Mouse (Mus musculus) forebrain, embryonic 13.5 days (tissue): Measurements from ENCODE around the gene Csad. TPM values are rescaled to one million over a fixed set of nuclear protein-coding genes. Genes with fewer than 3 reads are reported as not detected.

Source experiments
- ATAC-seq: fragments of 200-750 bp; cut with Nextera tagmentation; 2 replicates; pipeline ENCODE4 v1.8.0; 2017
- H3K27ac ChIP-seq: fragments of 300-500 bp; sonication (generic); 2 replicates; pipeline ENCODE4 v1.5.1; 2015; ENCODE audit warnings: inconsistent platforms, mild to moderate bottlenecking, moderate library complexity
- H3K27me3 ChIP-seq: fragments of 300-500 bp; sonication (generic); 2 replicates; pipeline ENCODE4 v1.6.1; 2015; ENCODE audit warnings: mild to moderate bottlenecking, inconsistent platforms
- H3K36me3 ChIP-seq: fragments of 300-500 bp; sonication (generic); 2 replicates; pipeline ENCODE4 v1.6.1; 2015; ENCODE audit warnings: mild to moderate bottlenecking, inconsistent platforms; ENCODE audit not compliant: poor library complexity, severe bottlenecking
- H3K4me1 ChIP-seq: fragments of 300-500 bp; sonication (generic); 2 replicates; pipeline ENCODE4 v1.6.1; 2015; ENCODE audit warnings: inconsistent platforms
- H3K4me2 ChIP-seq: fragments of 300-500 bp; sonication (generic); 2 replicates; pipeline ENCODE4 v1.6.1; 2015; ENCODE audit warnings: inconsistent platforms, mild to moderate bottlenecking, moderate library complexity
- H3K4me3 ChIP-seq: fragments of 300-500 bp; sonication (generic); 2 replicates; pipeline ENCODE4 v1.5.1; 2015; ENCODE audit warnings: mild to moderate bottlenecking, inconsistent platforms
- H3K9ac ChIP-seq: fragments of 300-500 bp; sonication (generic); 2 replicates; pipeline ENCODE4 v1.6.1; 2015; ENCODE audit warnings: mild to moderate bottlenecking, inconsistent platforms
- H3K9me3 ChIP-seq: fragments of 300-500 bp; sonication (generic); replicated peaks from 2 replicates; pipeline ENCODE4 v1.6.1; 2016; ENCODE audit warnings: inconsistent platforms
- WGBS: fragments of 180-500 bp; shearing (Covaris S2); methylation state at CpG from one replicate; pipeline ENCODE4 v1.1.7; 2015; 5-methylcytosine and 5-hydroxymethylcytosine counted together
- polyA plus RNA-seq: library from polyadenylated mRNA; unstranded; fragments of >200 nt; fragmentation: Nextera tagmentation; extraction: Ambion mirVana; gene quantifications from 2 replicates; pipeline ENCODE4 v1.2.1, GENCODE M21; 2015

Csad gene
- polyA plus RNA-seq, 1 experiment from 2014 or later, result 42.7 TPM

DNA sequence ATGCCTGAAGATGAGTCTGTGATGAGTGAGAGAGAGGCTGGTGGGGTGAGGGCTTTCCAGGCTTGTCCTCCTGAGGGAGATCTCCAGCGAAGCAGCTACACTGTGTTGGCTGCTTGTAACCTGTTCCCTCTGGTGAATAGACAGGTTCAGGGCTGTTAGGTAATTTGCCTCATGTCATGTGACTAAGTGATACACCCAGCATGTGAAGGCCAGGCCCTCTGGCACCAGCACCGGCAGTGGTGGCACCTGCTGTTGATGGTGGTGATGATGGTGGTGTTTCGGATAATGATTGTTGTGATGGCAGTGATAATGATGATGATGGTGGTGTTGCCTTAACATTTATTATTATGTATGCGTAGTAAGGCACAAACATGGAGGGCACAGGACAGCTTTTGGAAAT lies 6.3 kb upstream of the Csad start:
- no peak overlapping the region for H3K27ac ChIP-seq
- H3K27me3 ChIP-seq, result no peaks in the 10 kb centered on the region
- WGBS, result 94% methylated on average over 4 of the region's 4 CpGs
- peaks cover 93% of the 10 kb centered on the region for H3K36me3 ChIP-seq
- H3K4me2 ChIP-seq, result no peak overlapping the region
- ATAC-seq, result no peak
- H3K9me3 ChIP-seq, result no peaks in the 10 kb centered on the region
- no peak overlapping the region for H3K9ac ChIP-seq
- peaks cover 21% of the 10 kb centered on the region for H3K4me1 ChIP-seq
- no peak overlapping the region for H3K4me3 ChIP-seq

GRCm38 (mm10) chr15:102209114-102209513 lies 4.6 kb upstream of the Csad start:
- Histone ChIP-seq H3K4me2 (no peak overlapping the region), H3K9me3 (no peaks in the 10 kb centered on the region), H3K9ac (no peak overlapping the region), H3K4me1 (peaks cover 37% of the 10 kb centered on the region), H3K27ac (no peak overlapping the region), H3K27me3 (no peaks in the 10 kb centered on the region), H3K36me3 (peaks cover 85% of the 10 kb centered on the region), H3K4me3 (no peak overlapping the region)
- 87% methylated on average over 8 of the region's 8 CpGs for WGBS
- ATAC-seq, result no peak

DNA sequence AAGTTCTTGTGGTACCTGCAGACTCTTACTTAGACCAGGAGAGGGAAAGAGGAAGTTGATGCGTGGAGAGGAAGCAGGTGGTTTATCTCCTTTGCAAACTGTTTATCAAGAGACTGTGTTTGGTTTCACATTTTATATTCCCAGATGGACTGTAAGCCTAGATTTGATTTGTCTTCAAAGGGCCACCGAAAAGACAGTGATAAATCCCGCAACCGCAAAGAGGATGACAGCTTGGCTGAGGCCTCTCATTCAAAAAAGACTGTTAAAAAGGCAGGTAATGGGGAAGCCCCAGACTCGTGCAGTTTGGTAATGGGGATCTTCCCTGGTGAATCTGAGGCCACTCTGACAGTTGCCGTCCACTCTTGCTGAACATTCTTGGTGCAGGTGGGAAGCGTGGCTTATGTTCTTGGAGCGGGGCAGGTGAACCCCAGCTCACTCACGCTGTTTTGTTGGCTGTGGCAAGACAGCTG lies 3.6 kb upstream of the Csad start:
- peaks cover 75% of the 10 kb centered on the region for H3K36me3 ChIP-seq
- no peak for ATAC-seq
- no peak overlapping the region for H3K27ac ChIP-seq
- H3K27me3 ChIP-seq, result no peaks in the 10 kb centered on the region
- H3K9ac ChIP-seq, result no peak overlapping the region
- no peak overlapping the region for H3K4me3 ChIP-seq
- 90% methylated on average over 9 of the region's 9 CpGs for WGBS
- H3K4me2 ChIP-seq, result no peak overlapping the region
- H3K9me3 ChIP-seq, result no peaks in the 10 kb centered on the region
- peaks cover 37% of the 10 kb centered on the region for H3K4me1 ChIP-seq

DNA sequence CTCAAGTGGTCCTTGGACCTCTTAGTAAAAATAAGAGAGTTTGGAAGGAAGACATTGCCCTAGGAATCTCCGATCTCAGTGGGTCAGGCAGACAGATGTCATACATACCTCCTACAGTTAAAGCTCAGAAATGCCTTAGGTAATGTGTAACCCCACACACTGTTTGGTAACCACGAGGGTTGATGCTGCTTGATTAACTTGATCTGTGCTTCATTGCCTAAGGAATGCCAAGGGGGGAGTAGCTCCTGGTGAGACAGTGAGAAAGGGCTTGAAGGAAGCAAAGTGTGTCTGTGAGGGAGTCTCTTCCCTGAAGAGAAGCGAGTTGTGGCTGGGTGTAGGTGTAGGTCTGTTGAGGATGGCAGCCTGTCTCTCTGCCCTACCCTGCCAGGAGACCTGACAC lies 2.8 kb upstream of the Csad start:
- no peak for ATAC-seq
- peak overlapping the region; percentile 5; the same call in 1 of the 2 replicates for H3K4me2 ChIP-seq
- peaks cover 43% of the 10 kb centered on the region for H3K4me1 ChIP-seq

DNA sequence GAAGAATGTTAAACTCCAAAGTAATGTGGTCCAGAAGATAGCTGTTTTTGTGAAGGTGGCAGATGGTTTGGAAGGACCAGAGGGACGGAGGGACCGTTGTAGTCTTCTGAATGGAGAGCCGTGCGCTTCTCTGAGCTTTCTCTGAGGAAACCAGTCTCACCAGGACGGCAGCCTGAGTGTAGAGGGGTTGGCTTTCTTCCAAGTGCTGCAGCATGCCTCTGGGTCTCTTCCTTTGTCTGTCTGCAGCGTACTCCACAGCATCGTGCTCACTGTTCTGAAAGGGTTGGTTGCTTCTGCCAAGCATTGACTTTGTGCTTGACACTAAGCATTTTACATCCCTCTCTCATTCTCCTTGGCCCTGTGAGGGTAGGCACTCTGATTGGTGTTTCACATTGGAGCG lies 1.3 kb upstream of the Csad start:
- Histone ChIP-seq H3K36me3 (peaks cover 54% of the 10 kb centered on the region), H3K9me3 (no peaks in the 10 kb centered on the region), H3K4me1 (peaks cover 45% of the 10 kb centered on the region), H3K4me2 (peak overlapping the region; percentile 73), H3K9ac (peak overlapping the region; percentile 92), H3K27me3 (no peaks in the 10 kb centered on the region), H3K27ac (peak overlapping the region; percentile 99), H3K4me3 (peak overlapping the region; percentile 80)
- ATAC-seq, result peak; percentile 28; the same call in 1 of the 2 replicates
- 25% methylated on average over 8 of the region's 8 CpGs for WGBS

More for the DNA sequence above, 2.8 kb upstream of the Csad start:
- H3K9ac ChIP-seq, result 0 out of 2 replicates have a peak overlapping the region, but pooled peaks have one; percentile 34
- WGBS, result 83% methylated on average over 3 of the region's 3 CpGs
- no peak overlapping the region for H3K4me3 ChIP-seq
- no peaks in the 10 kb centered on the region for H3K9me3 ChIP-seq
- H3K27ac ChIP-seq, result no peak overlapping the region
- H3K27me3 ChIP-seq, result no peaks in the 10 kb centered on the region
- H3K36me3 ChIP-seq, result peaks cover 68% of the 10 kb centered on the region

- 1% methylated on average over 21 of the region's 72 CpGs for WGBS
- Histone ChIP-seq H3K4me1 (peaks cover 45% of the 10 kb centered on the region), H3K27ac (peak overlapping the region; percentile 99), H3K4me3 (peak overlapping the region; percentile 80), H3K9me3 (no peaks in the 10 kb centered on the region), H3K36me3 (peaks cover 40% of the 10 kb centered on the region), H3K27me3 (no peaks in the 10 kb centered on the region), H3K4me2 (peak overlapping the region; percentile 73), H3K9ac (peak overlapping the region; percentile 92)
- peak; percentile 52 for ATAC-seq
These were observed 616 bp downstream of the Csad start for GRCm38 (mm10) chr15:102203835-102204381.

DNA sequence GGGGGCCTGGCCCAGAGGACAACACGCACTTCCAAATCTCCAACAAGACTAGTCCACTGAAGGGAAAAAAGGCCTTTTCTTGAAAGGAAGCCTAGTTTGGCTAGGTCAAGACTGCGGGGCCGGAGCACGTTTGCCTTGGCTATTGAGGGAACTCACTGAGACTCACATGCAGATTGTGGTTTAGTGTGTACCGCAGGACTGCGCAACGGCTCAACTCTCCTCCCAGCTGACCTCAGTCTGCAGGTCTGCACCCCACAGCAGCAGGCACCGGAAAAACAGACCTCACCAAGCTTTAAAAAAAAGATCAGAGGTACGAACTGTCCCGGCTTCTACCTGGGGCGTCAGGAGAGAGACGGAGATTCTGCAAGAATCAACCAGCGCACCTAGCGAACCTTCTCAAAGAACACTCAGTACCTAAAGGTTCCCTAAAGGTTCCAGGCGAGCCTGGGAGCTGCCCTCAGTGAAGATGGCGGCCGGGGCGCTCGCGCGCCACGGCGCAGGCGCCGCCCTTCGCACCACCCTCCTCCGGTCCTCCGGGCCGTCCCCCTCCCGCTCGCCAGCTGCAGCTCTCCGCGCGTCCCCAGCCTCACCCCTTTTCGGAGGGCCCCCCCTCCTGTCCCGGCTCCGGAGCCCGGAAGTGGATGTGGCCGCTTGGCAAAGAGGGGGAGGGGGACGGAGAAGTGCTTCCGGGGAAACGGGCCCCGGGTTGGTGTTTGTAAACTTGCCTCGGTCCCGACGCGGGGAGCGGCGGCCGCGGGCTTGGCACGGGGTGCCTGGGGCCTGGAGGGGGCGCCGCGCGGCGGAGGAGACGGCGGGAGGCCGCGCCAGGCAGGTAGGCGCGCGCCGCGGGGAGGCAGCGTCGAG lies 1.3 kb downstream of the Csad start, which contains the start of gene Zfp740:
Gene Zfp740, plus strand, starts transcription at position 279 of the 864 bp plus-strand sequence.
- ATAC-seq, result peak; percentile 97
- Histone ChIP-seq H3K9me3 (no peaks in the 10 kb centered on the region), H3K27ac (peak within 1 kb of the TSS; percentile 99), H3K4me1 (peaks cover 45% of the 10 kb centered on the region), H3K4me3 (peak within 1 kb of the TSS; percentile 80), H3K4me2 (peak within 1 kb of the TSS; percentile 73), H3K27me3 (no peaks in the 10 kb centered on the region), H3K36me3 (peaks cover 33% of the 10 kb centered on the region), H3K9ac (peak within 1 kb of the TSS; percentile 92)
- WGBS, result under 1% methylated on average over 48 of the region's 68 CpGs

- 0 out of 2 replicates have a peak, but pooled peaks cover 5% of the 10 kb centered on the region for H3K36me3 ChIP-seq
- H3K9me3 ChIP-seq, result no peaks in the 10 kb centered on the region
- no peak for ATAC-seq
- 85% methylated on average over 4 of the region's 4 CpGs for WGBS
- no peaks in the 10 kb centered on the region for H3K27me3 ChIP-seq
- H3K4me2 ChIP-seq, result no peak overlapping the region
- peaks cover 8% of the 10 kb centered on the region for H3K4me1 ChIP-seq
- no peak overlapping the region for H3K27ac ChIP-seq
- H3K9ac ChIP-seq, result no peak overlapping the region
- no peak overlapping the region for H3K4me3 ChIP-seq
These were observed 5.7 kb downstream of the Csad start for GRCm38 (mm10) chr15:102198841-102199240.

GRCm38 (mm10) chr15:102195373-102195772 lies 9.2 kb downstream of the Csad start:
- no peak for ATAC-seq
- Histone ChIP-seq H3K4me1 (no peaks in the 10 kb centered on the region), H3K27ac (no peak overlapping the region), H3K9me3 (no peaks in the 10 kb centered on the region), H3K27me3 (no peaks in the 10 kb centered on the region), H3K36me3 (0 out of 2 replicates have a peak, but pooled peaks cover 2% of the 10 kb centered on the region), H3K4me2 (no peak overlapping the region), H3K4me3 (no peak overlapping the region), H3K9ac (no peak overlapping the region)
- WGBS, result 87% methylated on average over 4 of the region's 4 CpGs

- Histone ChIP-seq H3K4me3 (no peak overlapping the region), H3K36me3 (no peaks in the 10 kb centered on the region), H3K27me3 (no peaks in the 10 kb centered on the region), H3K27ac (no peak overlapping the region), H3K9me3 (no peaks in the 10 kb centered on the region), H3K4me2 (no peak overlapping the region), H3K9ac (no peak overlapping the region), H3K4me1 (no peaks in the 10 kb centered on the region)
- 89% methylated on average over 4 of the region's 4 CpGs for WGBS
- no peak for ATAC-seq
These were observed 10.1 kb downstream of the Csad start for GRCm38 (mm10) chr15:102194439-102194838.

GRCm38 (mm10) chr15:102193652-102194051 lies 10.9 kb downstream of the Csad start:
- WGBS, result 92% methylated on average over 4 of the region's 4 CpGs
- H3K27me3 ChIP-seq, result no peaks in the 10 kb centered on the region
- ATAC-seq, result no peak

DNA sequence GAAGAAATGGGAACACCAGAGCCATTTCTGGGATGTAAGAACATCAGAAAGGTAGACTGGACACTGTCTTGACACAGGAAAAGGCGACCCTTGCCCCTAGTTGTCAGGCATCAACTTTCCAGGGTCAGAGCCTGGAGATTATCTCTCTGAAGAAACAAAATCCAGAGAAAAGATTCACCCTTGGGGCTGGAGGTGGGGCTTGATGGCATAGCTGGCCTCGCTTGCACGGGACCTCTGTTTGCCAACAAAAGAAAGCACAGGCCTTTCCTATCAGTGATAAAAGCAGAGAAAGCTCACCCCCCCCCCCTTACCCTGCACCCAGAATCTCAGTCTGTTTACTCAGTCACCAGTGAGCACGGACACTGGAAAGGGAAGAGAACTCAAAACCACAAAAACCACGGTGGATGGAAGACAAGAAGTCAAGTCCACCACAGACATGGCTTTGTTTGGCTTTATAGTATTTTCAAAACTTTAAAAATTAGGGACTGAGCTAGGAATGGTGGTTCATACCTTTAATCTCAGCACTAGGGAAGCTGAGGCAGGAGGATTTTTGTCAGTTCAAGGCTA lies 11.6 kb downstream of the Csad start:
- Histone ChIP-seq H3K4me2 (no peak overlapping the region), H3K36me3 (no peaks in the 10 kb centered on the region), H3K9ac (no peak overlapping the region), H3K4me3 (no peak overlapping the region), H3K27ac (no peak overlapping the region), H3K9me3 (no peaks in the 10 kb centered on the region), H3K27me3 (no peaks in the 10 kb centered on the region), H3K4me1 (no peaks in the 10 kb centered on the region)
- ATAC-seq, result no peak
- WGBS, result 77% methylated on average over 5 of the region's 5 CpGs

More at GRCm38 (mm10) chr15:102193652-102194051, 10.9 kb downstream of the Csad start:
- no peak overlapping the region for H3K27ac ChIP-seq
- H3K4me2 ChIP-seq, result no peak overlapping the region
- no peaks in the 10 kb centered on the region for H3K9me3 ChIP-seq
- no peaks in the 10 kb centered on the region for H3K4me1 ChIP-seq
- no peak overlapping the region for H3K9ac ChIP-seq
- no peak overlapping the region for H3K4me3 ChIP-seq
- H3K36me3 ChIP-seq, result no peaks in the 10 kb centered on the region
